Mouse (Mus musculus) cortical plate, adult 2 months (tissue): ENCODE measurements around the gene Pgs1.

ENCODE experiments used
- CTCF ChIP-seq: fragments of 200-500 bp; IDR thresholded peaks from 2 replicates; pipeline ENCODE4 v1.5.1; 2011; ENCODE audit warnings: mild to moderate bottlenecking, control low read depth, low read length; ENCODE audit not compliant: insufficient read depth; ENCODE audit errors: extremely low read depth
- POLR2A ChIP-seq: fragments of 200-500 bp; IDR thresholded peaks from 2 replicates; pipeline ENCODE4 v1.6.1; 2011; ENCODE audit warnings: mild to moderate bottlenecking, low read length, control low read depth; ENCODE audit not compliant: insufficient read depth; ENCODE audit errors: extremely low read depth

DNA sequence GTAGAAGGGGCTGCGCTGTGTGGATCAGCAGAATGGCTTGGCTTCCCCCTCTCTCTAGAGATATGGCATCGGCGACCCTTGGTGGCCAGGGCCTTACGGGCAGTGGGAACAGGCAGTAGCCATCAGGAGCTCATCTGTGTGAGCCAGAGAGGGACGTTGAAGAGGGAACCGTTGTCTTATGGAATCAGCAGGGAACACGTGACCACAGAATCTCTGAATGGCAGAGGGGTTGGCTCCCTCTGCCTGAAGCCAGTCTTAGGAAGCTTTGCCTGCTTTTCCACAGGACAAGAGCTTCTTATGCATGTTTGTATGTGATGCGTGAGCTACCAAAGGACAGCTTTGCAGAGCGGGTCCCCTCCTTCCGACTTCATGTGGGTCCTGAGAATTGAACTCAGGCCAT lies 72.8 kb downstream of the Pgs1 start:
- TF ChIP-seq CTCF: no peak
- no peak for TF ChIP-seq POLR2A
